Mouse (Mus musculus) lung, adult 18-20 months (tissue): ENCODE measurements around the gene Tmem108.
A peak's percentile ranks its signal among the peaks of the same experiment; 100 is the strongest.

Source experiments
- DNase-seq, 2 experiments: peaks; one replicate each; pipeline ENCODE4 v3.0.0; 2022; ENCODE audit warnings: mixed read lengths in 2 of 2

Gene Tmem108

DNA sequence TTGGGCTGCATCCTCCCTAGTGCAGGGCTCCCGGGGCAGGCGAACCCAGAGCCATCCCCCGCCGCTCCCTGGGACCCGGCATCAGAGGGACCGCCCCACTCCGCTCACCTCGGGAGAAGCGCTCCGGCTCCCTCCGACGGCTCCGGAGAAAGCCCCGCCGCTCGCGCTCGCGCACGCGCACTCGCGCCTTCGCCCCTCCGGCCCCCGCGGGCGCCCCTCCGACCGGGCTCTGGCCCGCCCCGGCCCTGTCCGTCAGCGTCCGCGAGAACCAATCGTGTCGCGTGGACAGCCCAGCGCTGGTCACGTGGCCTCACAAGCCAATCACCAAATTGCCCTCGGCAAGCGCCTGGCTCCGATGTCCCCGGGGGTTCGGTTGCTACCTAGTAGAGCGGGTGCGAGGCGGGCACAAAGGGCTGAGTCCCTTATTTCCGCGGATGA lies at the start of gene Tmem108:
TSS of gene Tmem108 (minus strand) at position 191 of the 438 bp plus-strand sequence.
- DNase-seq: peak; percentile 83 to 84

GRCm38 (mm10) chr9:103789029-103789428 lies 27.4 kb upstream of the Tmem108 start:
- DNase-seq: no peak

DNA sequence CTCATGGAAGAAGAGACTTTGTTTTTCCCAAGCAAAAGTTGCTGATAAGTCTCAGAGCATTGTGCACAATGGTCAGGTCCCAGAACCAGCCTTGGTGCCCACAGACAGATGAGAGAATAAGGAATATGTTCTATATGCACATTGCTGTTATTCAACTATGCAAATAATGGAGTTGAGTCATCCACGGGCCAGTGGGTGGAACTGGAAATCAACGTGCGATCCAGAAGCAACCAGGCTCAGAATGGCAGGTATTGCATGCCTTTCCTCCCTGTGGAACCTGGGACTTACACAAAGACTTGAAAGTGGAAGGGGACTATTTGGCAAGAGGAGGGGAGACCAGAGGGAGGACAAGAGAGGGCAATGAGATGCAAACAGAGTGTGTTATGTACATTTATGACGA lies 22.5 kb upstream of the Tmem108 start:
- DNase-seq: no peak

DNA sequence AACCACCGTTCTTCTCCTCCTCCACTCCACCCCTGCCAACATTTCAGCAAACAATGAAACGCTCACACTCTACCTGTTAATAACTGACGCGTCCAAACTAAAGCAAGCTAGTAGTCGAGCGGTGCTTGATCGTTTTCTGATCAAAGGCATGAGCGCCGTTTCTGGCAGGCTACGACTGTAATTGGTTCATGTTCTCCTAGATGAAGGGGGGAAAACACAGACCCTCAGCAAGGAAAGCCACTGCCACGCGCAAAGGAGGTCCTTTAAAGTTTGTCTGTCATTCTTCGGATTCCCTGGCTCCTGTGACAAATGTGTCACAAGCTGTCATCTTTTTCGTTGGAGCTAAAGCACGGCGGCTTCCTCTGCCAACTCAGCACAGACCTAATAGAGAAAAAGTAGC lies 21.6 kb upstream of the Tmem108 start:
- no peak for DNase-seq

GRCm38 (mm10) chr9:103782306-103782705 lies 20.7 kb upstream of the Tmem108 start:
- no peak for DNase-seq

- DNase-seq: no peak
Observed at GRCm38 (mm10) chr9:103781407-103781806, 19.8 kb upstream of the Tmem108 start.

GRCm38 (mm10) chr9:103780598-103780997 lies 19.0 kb upstream of the Tmem108 start:
- DNase-seq: no peak

DNA sequence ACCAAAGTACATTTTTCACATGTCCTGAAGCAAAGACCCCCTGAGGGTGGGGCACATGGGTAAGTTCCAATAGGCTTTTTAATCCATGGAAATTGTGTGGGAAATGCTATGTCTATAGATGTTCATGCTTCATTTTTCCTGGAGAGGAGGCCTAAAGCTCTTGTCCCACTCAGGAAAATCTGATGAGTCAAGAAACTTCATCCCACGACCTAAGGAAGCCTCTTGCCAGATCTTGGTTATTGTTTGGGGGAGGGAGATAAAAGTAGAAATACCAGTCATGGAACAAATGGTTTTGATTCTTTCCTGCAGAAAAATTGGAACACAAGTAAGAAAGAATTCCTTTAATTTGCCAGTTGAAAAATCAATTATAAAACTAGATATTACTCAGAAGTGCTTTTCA lies 16.5 kb upstream of the Tmem108 start:
- no peak for DNase-seq

DNA sequence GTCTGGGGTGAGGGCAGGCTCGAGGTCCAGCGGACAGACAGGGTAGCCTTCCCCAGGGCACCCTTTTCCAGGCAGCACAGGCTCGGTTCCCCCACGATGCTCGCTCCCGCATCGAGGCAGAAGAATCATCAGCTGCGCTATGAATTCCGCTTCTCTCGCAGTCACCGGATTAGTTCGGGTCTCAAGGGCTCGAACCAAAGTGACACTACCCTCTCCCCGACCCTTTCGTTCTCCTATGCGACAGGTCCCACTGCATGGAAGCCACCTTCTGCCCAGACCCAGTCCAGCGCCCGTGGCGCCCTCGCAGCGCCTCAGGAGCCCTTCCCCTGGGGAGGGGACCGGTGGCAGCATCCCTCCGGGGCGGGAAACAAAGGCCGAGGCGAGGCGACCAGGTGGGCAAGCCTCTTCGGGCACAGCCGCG lies 476 bp downstream of the Tmem108 start:
- no peak for DNase-seq

- DNase-seq: no peak
Observed at GRCm38 (mm10) chr9:103760356-103760755, 1.3 kb downstream of the Tmem108 start.

GRCm38 (mm10) chr9:103759829-103760228 lies 1.8 kb downstream of the Tmem108 start:
- DNase-seq: no peak

DNA sequence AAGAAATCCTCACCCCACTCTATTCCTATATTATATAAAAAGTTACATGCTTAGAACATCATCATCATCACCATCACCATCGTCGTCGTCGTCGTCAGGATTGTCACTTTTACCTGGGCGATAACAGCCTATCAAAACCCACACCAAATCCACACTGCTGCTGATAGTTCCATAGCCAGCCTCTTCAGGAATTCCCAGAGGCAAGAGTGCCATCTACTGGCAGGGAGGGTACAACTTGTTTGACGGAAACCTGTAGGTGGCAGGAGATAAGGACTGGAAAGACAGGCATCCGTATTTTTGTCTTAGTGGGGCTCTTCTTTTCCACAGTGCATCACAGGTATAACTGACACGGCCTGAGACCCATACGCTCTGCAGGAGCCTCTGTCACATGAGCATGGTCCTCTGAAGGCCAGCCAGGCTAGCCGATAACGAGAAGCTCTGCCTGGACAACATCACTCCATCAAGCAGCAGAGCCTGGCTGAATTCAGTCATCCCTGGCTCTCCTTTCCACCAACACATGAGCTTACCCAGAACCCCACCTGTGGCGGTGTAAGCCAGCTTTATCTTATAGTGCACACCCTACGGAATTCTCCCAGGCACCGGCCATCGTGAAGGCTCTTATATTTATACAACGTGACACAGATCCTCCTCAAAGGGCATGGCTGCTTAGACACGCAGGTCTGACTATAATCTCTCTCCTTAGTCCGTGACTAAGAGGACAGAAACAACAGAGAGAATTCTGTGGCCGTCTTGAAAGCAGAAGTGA lies 2.5 kb downstream of the Tmem108 start:
- peak; percentile 60 to 72 for DNase-seq

DNA sequence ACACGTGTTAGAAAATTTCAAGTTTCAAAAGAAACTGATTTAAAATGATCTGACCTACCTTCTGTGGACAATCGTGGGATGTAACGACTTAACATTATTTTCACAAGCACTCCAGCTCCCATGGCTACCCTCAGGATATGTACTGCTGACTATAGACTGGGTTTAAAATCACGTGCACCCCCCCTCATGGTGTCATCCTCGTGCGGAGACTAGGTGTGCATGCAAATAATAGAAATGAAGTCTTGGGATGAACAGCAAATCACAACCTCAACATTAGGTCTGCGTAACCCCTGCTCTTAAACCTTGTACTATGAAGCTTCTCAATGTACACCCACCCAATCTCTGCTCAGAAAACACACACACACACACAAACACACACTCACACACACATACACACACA lies 3.4 kb downstream of the Tmem108 start:
- DNase-seq: no peak

- DNase-seq: no peak
Observed at GRCm38 (mm10) chr9:103752618-103753017, 9.0 kb downstream of the Tmem108 start.

GRCm38 (mm10) chr9:103751568-103751967 lies 10.1 kb downstream of the Tmem108 start:
- DNase-seq: no peak

DNA sequence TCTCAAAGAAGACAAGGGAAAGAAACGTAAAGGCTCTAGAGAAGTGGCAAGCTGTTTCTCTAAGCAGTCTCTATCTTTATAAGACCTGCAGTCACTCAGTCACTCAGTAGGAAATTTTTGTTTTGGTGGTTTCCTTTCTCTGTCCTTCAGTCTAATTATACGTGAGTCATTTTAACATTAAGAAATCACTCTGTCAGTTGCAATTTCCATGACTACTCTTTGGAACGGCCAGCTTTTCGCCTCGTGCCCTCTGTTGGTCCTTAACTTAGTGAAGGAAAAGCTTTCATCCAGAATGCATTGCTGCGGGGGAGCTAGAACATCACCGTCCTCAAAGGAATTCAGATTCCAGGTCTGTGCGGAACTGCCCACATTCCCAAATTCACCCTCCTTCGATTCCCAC lies 11.1 kb downstream of the Tmem108 start:
- DNase-seq: no peak

- DNase-seq: no peak
Observed at GRCm38 (mm10) chr9:103746598-103746997, 15.0 kb downstream of the Tmem108 start.

- DNase-seq: no peak
Observed at GRCm38 (mm10) chr9:103740145-103740544, 21.5 kb downstream of the Tmem108 start.

- no peak for DNase-seq
Observed at GRCm38 (mm10) chr9:103739062-103739461, 22.6 kb downstream of the Tmem108 start.

DNA sequence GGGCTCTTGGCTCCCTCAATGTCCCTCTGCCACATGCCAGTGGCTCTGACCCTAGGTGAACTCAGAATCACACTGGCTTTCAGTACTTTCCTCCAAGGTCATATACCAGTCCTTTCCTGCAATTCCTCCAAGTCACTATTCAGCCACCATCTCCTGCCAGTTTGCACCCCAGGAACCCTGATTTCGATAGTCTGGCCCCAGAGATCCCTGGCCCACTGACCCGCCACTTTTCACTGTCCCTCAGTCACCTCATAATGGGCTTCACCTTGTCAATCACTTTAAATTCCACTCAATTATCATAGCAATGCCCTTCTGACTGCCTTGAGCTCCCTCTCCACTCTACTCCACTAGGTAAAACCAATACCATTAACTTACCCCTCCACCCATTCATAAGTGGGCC lies 31.9 kb downstream of the Tmem108 start:
- no peak for DNase-seq

DNA sequence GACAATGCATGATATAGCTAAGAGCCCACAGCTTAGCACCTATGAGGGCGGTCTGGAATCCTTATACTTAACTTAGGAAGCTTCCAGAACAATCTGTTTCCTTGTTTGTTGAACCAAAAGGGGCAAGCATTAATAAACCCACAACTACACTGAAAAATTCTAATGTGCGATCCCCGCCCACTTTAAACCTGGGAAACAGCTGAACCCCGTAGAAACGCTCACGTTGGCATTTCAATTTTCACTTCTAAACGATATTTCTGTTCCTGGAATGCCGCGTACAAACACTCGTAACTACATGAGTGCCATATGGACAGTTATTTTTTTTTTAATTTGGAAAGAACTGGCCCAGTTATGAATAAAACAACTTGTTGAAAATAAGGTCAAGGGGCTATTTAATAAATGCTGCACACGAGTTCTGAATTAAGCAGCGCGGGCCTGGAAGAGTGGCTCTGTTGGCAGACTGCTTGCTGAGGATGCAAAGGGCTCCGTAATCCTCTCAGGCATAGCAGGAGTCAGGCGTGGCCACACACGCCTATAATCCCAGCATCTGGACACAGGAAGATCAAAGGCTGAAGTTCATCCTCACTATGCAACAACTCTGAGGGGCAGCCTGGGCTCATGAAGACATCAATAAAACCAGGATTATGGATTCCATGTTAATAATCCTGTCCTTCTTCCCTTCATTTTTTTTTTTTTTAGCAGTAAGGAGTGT lies 34.7 kb downstream of the Tmem108 start:
- DNase-seq: no peak

DNA sequence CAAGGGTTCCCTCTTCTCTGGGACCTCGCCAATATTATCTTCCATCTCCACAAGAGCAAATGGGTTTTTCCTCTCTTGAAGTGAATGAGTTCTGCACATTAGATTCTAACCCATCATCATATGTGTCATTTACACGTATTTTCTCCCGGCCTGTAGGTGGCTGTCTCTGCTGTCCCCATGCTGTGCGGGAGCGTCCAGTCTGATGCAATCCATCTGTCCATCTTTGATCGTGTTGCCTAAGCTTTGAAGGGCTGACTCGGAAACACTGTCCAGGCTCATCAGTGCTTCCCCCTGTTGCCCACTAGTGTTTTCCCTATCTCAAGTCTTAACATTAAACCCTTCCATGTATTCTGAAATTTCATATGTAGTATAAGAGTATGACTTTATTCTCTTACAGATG lies 36.1 kb downstream of the Tmem108 start:
- no peak for DNase-seq

DNA sequence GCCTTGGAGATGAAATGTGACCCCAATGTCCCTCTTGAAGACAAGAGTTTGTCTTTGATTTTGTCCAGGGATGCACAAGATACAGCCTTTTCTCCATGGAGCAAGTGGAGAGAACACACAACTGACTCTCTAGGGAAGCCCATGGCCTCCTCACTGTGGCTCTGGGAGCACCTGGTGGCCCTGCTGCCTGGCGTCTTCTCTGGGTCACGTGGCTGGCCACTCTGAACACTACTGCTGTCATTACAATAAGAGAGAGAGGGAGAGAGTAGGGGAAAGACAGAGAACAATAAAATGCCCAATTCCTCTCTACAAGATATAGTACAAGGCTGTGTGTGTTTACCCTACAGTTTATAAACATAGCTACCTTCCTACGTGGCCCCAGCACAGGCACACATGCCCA lies 40.2 kb downstream of the Tmem108 start:
- no peak for DNase-seq

GRCm38 (mm10) chr9:103721081-103721480 lies 40.6 kb downstream of the Tmem108 start:
- DNase-seq: no peak
